Mouse (Mus musculus) embryonic fibroblast, embryonic 13.5 days (primary cell): ENCODE measurements around the gene Ubap1.

ENCODE experiments used
- CTCF ChIP-seq: IDR thresholded peaks from 2 replicates; pipeline ENCODE4 v1.5.1; 2011; ENCODE audit warnings: mild to moderate bottlenecking, control low read depth, low read length, moderate library complexity, borderline replicate concordance; ENCODE audit not compliant: insufficient read depth
- POLR2A ChIP-seq: IDR thresholded peaks from 2 replicates; pipeline ENCODE4 v1.6.1; 2011; ENCODE audit warnings: low read depth, mild to moderate bottlenecking, control low read depth, low read length, moderate library complexity

- TF ChIP-seq CTCF (no peak), POLR2A (no peak)
Measured at GRCm38 (mm10) chr4:41399904-41400303, 51.1 kb downstream of the Ubap1 start.
